Mouse (Mus musculus) hindbrain, embryonic 10.5 days (tissue): Measurements from ENCODE around the gene Gm45716. TPM values are rescaled to one million over a fixed set of nuclear protein-coding genes. Genes with fewer than 3 reads are reported as not detected.

Experiments
- DNase-seq: peaks from one replicate; pipeline ENCODE4 v3.0.0-alpha.2; 2017; ENCODE audit warnings: low spot score
- H3K27ac ChIP-seq: fragments of 300-500 bp; sonication (generic); 2 replicates; pipeline ENCODE4 v1.5.1; 2016; ENCODE audit warnings: mild to moderate bottlenecking, moderate library complexity
- H3K27me3 ChIP-seq: fragments of 300-500 bp; sonication (generic); 2 replicates; pipeline ENCODE4 v1.6.1; 2016; ENCODE audit warnings: mild to moderate bottlenecking; ENCODE audit not compliant: poor library complexity, insufficient read depth, severe bottlenecking
- H3K36me3 ChIP-seq: fragments of 300-500 bp; sonication (generic); 2 replicates; pipeline ENCODE4 v1.6.1; 2016; ENCODE audit warnings: mild to moderate bottlenecking, moderate library complexity
- H3K4me1 ChIP-seq: fragments of 300-500 bp; sonication (generic); replicated peaks from 2 replicates; pipeline ENCODE4 v1.6.1; 2016; ENCODE audit warnings: mild to moderate bottlenecking
- H3K4me3 ChIP-seq: fragments of 300-500 bp; sonication (generic); 2 replicates; pipeline ENCODE4 v1.5.1; 2016; ENCODE audit warnings: mild to moderate bottlenecking, moderate library complexity
- H3K9me3 ChIP-seq: fragments of 300-500 bp; sonication (generic); 2 replicates; pipeline ENCODE4 v1.6.1; 2016; ENCODE audit warnings: mild to moderate bottlenecking, moderate library complexity
- WGBS: fragments of 180-500 bp; shearing (Covaris S2); methylation state at CpG from one replicate; pipeline ENCODE4 v1.1.7; 2016; 5-methylcytosine and 5-hydroxymethylcytosine counted together
- polyA plus RNA-seq: library from polyadenylated mRNA; unstranded; fragments of >200 nt; fragmentation: Nextera tagmentation; extraction: Ambion mirVana; gene quantifications from 2 replicates; pipeline ENCODE4 v1.2.1, GENCODE M21; 2016

The Gm45716 gene
- polyA plus RNA-seq, 1 experiment from 2014 or later: 19.0 TPM

DNA sequence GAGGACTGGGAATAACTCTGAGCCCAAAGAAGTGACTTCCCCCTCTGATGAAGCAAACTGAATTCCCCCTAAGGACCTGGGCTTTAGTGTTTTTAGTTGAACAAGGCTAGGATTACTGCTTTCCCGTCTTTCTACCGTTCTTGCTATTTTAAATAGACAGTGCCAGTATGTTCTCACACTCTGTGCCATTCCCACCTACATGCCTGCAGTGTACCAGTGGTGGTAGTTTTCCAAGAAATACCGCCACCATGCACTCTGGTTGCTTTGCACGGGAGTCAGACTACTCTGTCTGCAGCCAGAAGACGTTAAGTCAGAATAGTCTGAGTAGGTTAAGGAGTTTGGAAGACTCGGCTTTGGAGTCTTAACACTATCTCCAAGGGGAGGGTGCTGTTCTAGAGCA lies 96.1 kb downstream of the Gm45716 start:
- no peak overlapping the region for H3K27ac ChIP-seq
- H3K27me3 ChIP-seq: no peaks in the 10 kb centered on the region
- no peaks in the 10 kb centered on the region for H3K36me3 ChIP-seq
- no peaks in the 10 kb centered on the region for H3K9me3 ChIP-seq
- H3K4me1 ChIP-seq: no peaks in the 10 kb centered on the region
- DNase-seq: no peak
- no peak overlapping the region for H3K4me3 ChIP-seq
- 83% methylated on average over 6 of the region's 6 CpGs for WGBS

- 80% methylated on average over 2 of the region's 2 CpGs for WGBS
- no peak overlapping the region for H3K4me3 ChIP-seq
- no peak for DNase-seq
- H3K4me1 ChIP-seq: no peaks in the 10 kb centered on the region
- no peaks in the 10 kb centered on the region for H3K27me3 ChIP-seq
- no peaks in the 10 kb centered on the region for H3K36me3 ChIP-seq
- H3K27ac ChIP-seq: no peak overlapping the region
- no peaks in the 10 kb centered on the region for H3K9me3 ChIP-seq
Observed at GRCm38 (mm10) chr11:90284079-90284478, 96.6 kb downstream of the Gm45716 start.

- no peaks in the 10 kb centered on the region for H3K4me1 ChIP-seq
- no peaks in the 10 kb centered on the region for H3K27me3 ChIP-seq
- 74% methylated on average over 4 of the region's 4 CpGs for WGBS
- H3K9me3 ChIP-seq: no peaks in the 10 kb centered on the region
- H3K36me3 ChIP-seq: no peaks in the 10 kb centered on the region
- no peak for DNase-seq
- no peak overlapping the region for H3K27ac ChIP-seq
- no peak overlapping the region for H3K4me3 ChIP-seq
Observed at GRCm38 (mm10) chr11:90284623-90285022, 97.1 kb downstream of the Gm45716 start.

DNA sequence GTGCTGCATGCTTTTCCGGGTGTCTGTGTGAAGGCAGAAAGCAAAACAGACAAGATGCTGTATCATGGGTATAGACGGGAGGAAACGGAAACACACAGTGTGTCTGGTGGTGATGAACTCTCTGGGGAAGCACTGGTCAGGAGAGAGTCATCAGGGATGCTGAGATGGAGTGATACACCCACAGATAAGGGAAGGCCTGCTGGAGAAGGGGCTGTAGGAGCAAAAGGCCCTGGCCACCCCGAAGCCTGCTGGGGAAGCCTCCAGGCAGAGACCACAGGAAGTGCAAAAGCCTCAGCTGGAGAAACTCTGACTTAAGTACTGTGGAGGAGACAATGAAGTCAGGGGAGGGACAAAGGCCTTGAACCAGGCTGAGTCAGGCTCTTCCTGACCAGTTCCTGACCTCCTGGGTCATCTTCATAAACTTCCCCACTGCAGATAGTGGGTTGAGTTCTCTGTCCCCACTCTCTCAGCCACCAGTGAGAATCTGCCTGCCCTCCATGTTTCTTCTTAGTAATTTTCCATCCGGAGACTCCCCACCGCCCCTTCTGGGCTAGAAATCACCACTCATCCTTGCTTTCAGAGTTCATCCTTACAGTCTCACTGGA lies 99.2 kb downstream of the Gm45716 start:
- 89% methylated on average over 6 of the region's 6 CpGs for WGBS
- H3K27ac ChIP-seq: no peak overlapping the region
- H3K36me3 ChIP-seq: no peaks in the 10 kb centered on the region
- no peaks in the 10 kb centered on the region for H3K9me3 ChIP-seq
- H3K27me3 ChIP-seq: no peaks in the 10 kb centered on the region
- H3K4me3 ChIP-seq: no peak overlapping the region
- no peak for DNase-seq
- no peaks in the 10 kb centered on the region for H3K4me1 ChIP-seq

DNA sequence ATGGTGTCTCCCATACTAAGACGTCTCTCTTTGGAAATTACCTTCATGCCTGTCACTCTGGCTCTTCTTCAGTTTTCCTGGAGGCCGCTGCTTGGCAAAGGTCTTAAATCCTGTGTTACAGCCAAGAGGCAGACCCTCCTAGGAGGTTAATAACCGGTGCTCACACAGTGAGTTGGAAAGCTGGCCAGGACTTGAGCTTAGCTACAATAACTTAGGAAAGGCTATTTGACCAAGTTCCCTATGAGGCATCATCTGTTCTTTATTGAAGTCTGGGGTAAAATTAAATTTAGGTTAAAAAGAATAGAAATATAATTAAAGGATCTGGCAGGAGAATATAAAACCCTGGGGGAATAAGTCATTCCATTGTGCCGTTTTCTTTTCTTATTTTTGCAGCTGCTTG lies 103.7 kb downstream of the Gm45716 start:
- H3K36me3 ChIP-seq: no peaks in the 10 kb centered on the region
- 80% methylated on average over 4 of the region's 4 CpGs for WGBS
- H3K27ac ChIP-seq: no peak overlapping the region
- no peak for DNase-seq
- no peaks in the 10 kb centered on the region for H3K4me1 ChIP-seq
- no peaks in the 10 kb centered on the region for H3K27me3 ChIP-seq
- no peaks in the 10 kb centered on the region for H3K9me3 ChIP-seq
- H3K4me3 ChIP-seq: no peak overlapping the region

GRCm38 (mm10) chr11:90292766-90293165 lies 105.3 kb downstream of the Gm45716 start:
- no peaks in the 10 kb centered on the region for H3K4me1 ChIP-seq
- H3K27ac ChIP-seq: no peak overlapping the region
- no peaks in the 10 kb centered on the region for H3K36me3 ChIP-seq
- DNase-seq: no peak
- H3K4me3 ChIP-seq: no peak overlapping the region
- no peaks in the 10 kb centered on the region for H3K27me3 ChIP-seq
- no peaks in the 10 kb centered on the region for H3K9me3 ChIP-seq

GRCm38 (mm10) chr11:90294622-90295021 lies 107.1 kb downstream of the Gm45716 start:
- no peak for DNase-seq
- Histone ChIP-seq H3K4me3 (no peak overlapping the region), H3K27me3 (no peaks in the 10 kb centered on the region), H3K4me1 (no peaks in the 10 kb centered on the region), H3K36me3 (no peaks in the 10 kb centered on the region), H3K9me3 (no peaks in the 10 kb centered on the region), H3K27ac (no peak overlapping the region)
- 90% methylated on average over 2 of the region's 2 CpGs for WGBS

Other genes with a start within 250 kb of the Gm45716 start
- 15.0 and 19.6 TPM in 2 replicates for gene Pctp, start 184.8 kb upstream of the Gm45716 start, polyA plus RNA-seq
- gene Tmem100, start 157.3 kb upstream of the Gm45716 start, polyA plus RNA-seq: 4.5 and 7.5 TPM in 2 replicates
- 44.3 and 55.9 TPM in 2 replicates for gene Mmd, start 61.8 kb downstream of the Gm45716 start, polyA plus RNA-seq
- gene Hlf, start 203.2 kb downstream of the Gm45716 start, polyA plus RNA-seq: 1.0 and 1.9 TPM in 2 replicates